Mouse (Mus musculus) lung, postnatal 25 days (tissue): ENCODE data around the gene B9d2.

Experiments used
- DNase-seq: peaks from one replicate; pipeline ENCODE4 v3.0.0; 2022; ENCODE audit warnings: low spot score

B9d2 gene

GRCm38 (mm10) chr7:25674719-25675300 is 5.8 kb upstream of the B9d2 start, which contains the start of gene Tmem91:
TSS of gene Tmem91 (minus strand) at chr7:25675166.
- no peak for DNase-seq

GRCm38 (mm10) chr7:25675405-25675804 is 5.2 kb upstream of the B9d2 start:
- no peak for DNase-seq

GRCm38 (mm10) chr7:25676085-25676781 is 4.3 kb upstream of the B9d2 start:
- peak; percentile 87 for DNase-seq

GRCm38 (mm10) chr7:25677013-25677412 is 3.6 kb upstream of the B9d2 start:
- no peak for DNase-seq

GRCm38 (mm10) chr7:25679971-25680370 is 609 bp upstream of the B9d2 start:
- peak; percentile 48 for DNase-seq

GRCm38 (mm10) chr7:25681341-25682231 is 1.0 kb downstream of the B9d2 start:
- DNase-seq: no peak

- peak; percentile 58 for DNase-seq
These were observed 3.0 kb downstream of the B9d2 start for GRCm38 (mm10) chr7:25683474-25684180.

- no peak for DNase-seq
These were observed 4.1 kb downstream of the B9d2 start for GRCm38 (mm10) chr7:25684659-25685058.

GRCm38 (mm10) chr7:25685926-25686470 is 5.4 kb downstream of the B9d2 start:
- no peak for DNase-seq

- DNase-seq: peak; percentile 86
These were observed 6.3 kb downstream of the B9d2 start, which contains the start of gene Tgfb1 for GRCm38 (mm10) chr7:25686680-25687531. TSS of gene Tgfb1 (plus strand) at chr7:25687002.

GRCm38 (mm10) chr7:25687811-25688401 is 7.3 kb downstream of the B9d2 start:
- peak; percentile 71 for DNase-seq

GRCm38 (mm10) chr7:25688810-25689586 is 8.4 kb downstream of the B9d2 start:
- peak; percentile 86 for DNase-seq

- no peak for DNase-seq
These were observed 9.0 kb downstream of the B9d2 start for GRCm38 (mm10) chr7:25689603-25690021.

GRCm38 (mm10) chr7:25690051-25690450 is 9.5 kb downstream of the B9d2 start:
- DNase-seq: no peak

- DNase-seq: no peak
These were observed 13.5 kb downstream of the B9d2 start for GRCm38 (mm10) chr7:25694104-25694503.

- no peak for DNase-seq
These were observed 19.3 kb downstream of the B9d2 start for GRCm38 (mm10) chr7:25699851-25700250.

GRCm38 (mm10) chr7:25700732-25701131 is 20.2 kb downstream of the B9d2 start:
- no peak for DNase-seq

GRCm38 (mm10) chr7:25702350-25702749 is 21.8 kb downstream of the B9d2 start:
- no peak for DNase-seq

GRCm38 (mm10) chr7:25703793-25704494 is 23.4 kb downstream of the B9d2 start:
- no peak for DNase-seq
